Mouse (Mus musculus) embryonic fibroblast, embryonic 13.5 days (primary cell): ENCODE measurements at regions not wholly inside any gene's neighbourhood (a gene's known extent, or its start where the extent isn't known, plus 50 kb on each side); places are given as distances from the start of the nearest gene placed in this dataset.
A peak's percentile ranks its signal among the peaks of the same experiment; 100 is the strongest.

ENCODE experiments used
- H3K27ac ChIP-seq: 2 replicates; pipeline ENCODE4 v1.5.1; 2012; ENCODE audit warnings: low read length, control low read depth, inconsistent platforms; ENCODE audit not compliant: insufficient read depth
- H3K4me1 ChIP-seq: 2 replicates; pipeline ENCODE4 v1.6.1; 2011; ENCODE audit warnings: low read length; ENCODE audit not compliant: control insufficient read depth, insufficient read depth
- H3K4me3 ChIP-seq: 2 replicates; pipeline ENCODE4 v1.5.1; 2011; ENCODE audit warnings: mild to moderate bottlenecking, control low read depth, low read length; ENCODE audit not compliant: insufficient read depth
- CTCF ChIP-seq: IDR thresholded peaks from 2 replicates; pipeline ENCODE4 v1.5.1; 2011; ENCODE audit warnings: mild to moderate bottlenecking, control low read depth, low read length, moderate library complexity, borderline replicate concordance; ENCODE audit not compliant: insufficient read depth
- POLR2A ChIP-seq: IDR thresholded peaks from 2 replicates; pipeline ENCODE4 v1.6.1; 2011; ENCODE audit warnings: low read depth, mild to moderate bottlenecking, control low read depth, low read length, moderate library complexity

- no peak overlapping the region for H3K27ac ChIP-seq
- no peak for TF ChIP-seq CTCF
- no peaks in the 10 kb centered on the region for H3K4me1 ChIP-seq
- no peak overlapping the region for H3K4me3 ChIP-seq
Observed at GRCm38 (mm10) chr6:140187106-140187505, 145.8 kb upstream of the Plcz1 start.

DNA sequence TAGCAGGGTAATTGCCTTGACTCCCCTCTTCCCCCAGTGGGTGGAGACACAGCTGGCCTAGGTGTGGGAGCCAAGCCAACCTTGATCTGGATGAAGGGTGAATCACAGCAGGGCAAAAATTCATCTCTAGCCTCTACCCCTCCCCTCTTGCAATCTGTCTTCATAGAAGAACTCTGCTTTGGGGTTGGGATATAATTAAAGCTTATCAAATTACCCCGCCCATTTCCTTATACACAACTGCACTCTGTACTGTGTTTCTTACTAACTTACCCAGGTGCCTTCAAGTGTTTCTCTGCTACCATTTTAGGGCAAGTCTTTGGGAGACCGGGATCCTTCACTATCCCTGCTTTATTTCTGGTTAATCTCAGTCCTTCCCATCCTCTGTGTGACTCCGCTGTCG, 138.7 kb upstream of the Plcz1 start:
- Histone ChIP-seq H3K27ac (no peak overlapping the region), H3K4me3 (no peak overlapping the region), H3K4me1 (no peaks in the 10 kb centered on the region)
- TF ChIP-seq CTCF (no peak), POLR2A (no peak)

DNA sequence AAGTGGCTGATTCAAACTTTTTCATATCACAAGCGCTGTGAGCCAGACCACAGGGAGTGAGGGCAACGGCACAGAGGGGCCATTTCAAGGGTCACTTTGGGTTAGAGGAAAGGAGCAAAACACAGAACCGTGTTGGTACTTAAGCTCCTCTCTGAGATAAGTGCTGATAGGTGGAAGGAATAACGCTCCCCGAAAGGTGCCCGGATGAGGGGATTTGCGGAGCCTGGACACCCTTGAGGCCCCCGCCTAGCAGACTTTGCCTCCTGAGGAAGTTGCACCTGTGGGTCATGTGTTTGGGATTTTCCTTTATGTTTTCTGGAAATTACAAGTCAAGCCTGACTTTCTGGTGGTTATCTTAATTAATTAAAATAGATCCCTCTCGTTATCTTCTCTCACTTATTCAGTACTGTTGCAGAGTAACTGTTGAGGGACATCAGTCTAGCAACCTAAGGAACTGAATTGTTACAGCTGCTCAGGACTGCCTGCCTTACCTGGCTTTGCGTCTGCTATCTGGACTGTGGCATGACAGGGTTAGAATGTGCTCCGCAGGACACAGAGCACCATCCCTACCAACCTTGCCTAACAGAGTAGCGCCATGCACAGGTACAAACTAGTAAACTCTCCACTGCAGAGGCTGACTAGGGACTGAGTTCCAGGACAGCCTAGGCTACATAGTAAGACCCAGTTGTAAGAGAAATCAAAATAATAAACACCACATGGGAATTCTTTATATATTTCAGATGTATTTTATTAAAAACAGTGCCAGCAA, 137.4 kb upstream of the Plcz1 start:
- H3K4me1 ChIP-seq: no peaks in the 10 kb centered on the region
- no peak overlapping the region for H3K4me3 ChIP-seq
- H3K27ac ChIP-seq: no peak overlapping the region
- TF ChIP-seq POLR2A (no peak), CTCF (no peak)

DNA sequence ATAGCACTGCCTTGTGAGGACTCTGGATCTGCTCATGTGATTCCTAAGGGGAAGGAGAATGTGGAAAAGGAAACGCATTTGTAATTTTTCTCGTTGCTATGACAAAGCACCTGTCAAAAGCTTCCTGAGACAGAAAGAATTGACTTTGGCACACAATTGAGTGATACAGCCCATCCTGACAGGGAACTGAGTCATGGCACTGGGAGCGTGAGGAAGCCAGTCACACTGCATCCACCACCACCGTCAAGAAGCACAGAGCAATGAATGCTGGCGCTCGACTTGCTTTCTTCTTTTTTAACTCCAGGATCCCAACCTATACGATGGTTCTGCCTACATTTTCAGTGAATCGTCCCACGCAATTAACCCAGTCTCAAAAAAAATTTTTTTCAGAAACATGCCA, 131.5 kb upstream of the Plcz1 start:
- no peak for TF ChIP-seq CTCF
- TF ChIP-seq POLR2A: no peak
- Histone ChIP-seq H3K4me1 (no peaks in the 10 kb centered on the region), H3K4me3 (no peak overlapping the region), H3K27ac (no peak overlapping the region)

DNA sequence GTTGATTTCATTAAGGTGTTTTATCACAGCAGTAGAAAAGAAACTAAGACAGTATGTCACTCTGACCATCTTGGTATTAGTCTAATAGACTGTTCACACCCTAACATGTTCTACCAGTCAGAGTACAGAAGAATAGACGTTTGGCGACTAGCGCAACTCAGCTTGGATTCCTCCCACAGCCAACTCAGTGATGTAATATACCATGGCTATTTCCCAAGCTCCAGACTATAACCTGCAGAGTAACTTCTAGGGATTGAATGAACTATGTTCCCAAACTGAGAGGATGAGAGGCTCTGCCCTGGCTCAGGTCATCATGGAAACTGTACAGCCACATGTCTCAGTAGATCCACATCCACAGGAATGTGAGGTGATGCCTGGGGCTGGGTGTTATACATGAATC, 128.6 kb upstream of the Plcz1 start:
- Histone ChIP-seq H3K27ac (no peak overlapping the region), H3K4me1 (no peaks in the 10 kb centered on the region), H3K4me3 (no peak overlapping the region)
- TF ChIP-seq POLR2A: no peak

DNA sequence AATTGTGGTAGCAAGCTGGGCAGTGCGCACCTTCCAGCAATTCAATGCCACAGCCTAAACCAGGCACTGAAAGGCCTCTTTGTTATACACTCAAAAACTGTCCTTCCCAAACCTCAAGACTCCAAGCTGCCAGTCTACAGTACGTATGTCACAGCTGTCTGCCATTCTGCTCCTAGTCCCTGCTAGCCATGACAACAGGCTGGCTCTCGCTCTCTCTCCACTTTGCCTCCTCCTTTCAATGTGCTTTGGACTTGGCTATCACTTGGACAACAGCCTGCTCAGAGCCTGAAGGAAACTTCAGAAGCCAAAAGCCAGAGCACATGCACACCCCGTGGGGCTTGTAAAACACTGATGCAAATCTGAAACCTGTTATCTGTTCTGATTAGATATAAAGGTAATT, 125.9 kb upstream of the Plcz1 start:
- Histone ChIP-seq H3K4me3 (no peak overlapping the region), H3K4me1 (no peaks in the 10 kb centered on the region), H3K27ac (no peak overlapping the region)
- TF ChIP-seq POLR2A: no peak
- TF ChIP-seq CTCF: no peak

DNA sequence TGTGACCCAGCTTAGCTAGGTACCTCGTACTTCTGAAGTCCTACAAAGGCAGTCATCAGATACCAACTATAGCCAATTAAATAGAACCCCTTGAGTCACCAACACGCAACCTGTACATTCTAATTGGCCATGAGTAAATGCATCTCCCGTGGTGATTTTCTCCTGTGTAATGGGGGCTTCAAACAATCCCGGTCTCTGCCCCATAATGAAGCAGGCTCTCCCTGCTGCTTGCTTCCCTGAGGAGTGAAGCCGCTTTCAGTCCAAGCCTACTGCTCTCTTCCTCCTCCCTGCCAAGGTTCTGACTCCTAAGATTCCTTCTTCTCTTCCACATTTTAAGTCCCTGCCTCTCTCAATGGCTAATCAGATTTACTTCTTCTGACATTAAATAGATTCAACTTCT, 121.5 kb upstream of the Plcz1 start:
- TF ChIP-seq CTCF (no peak), POLR2A (no peak)

GRCm38 (mm10) chr6:140161482-140161881, 120.2 kb upstream of the Plcz1 start:
- Histone ChIP-seq H3K4me3 (no peak overlapping the region), H3K27ac (peak overlapping the region; percentile 15; the same call in 1 of the 2 replicates), H3K4me1 (no peaks in the 10 kb centered on the region)
- no peak for TF ChIP-seq CTCF
- no peak for TF ChIP-seq POLR2A

More for the DNA sequence above, 121.5 kb upstream of the Plcz1 start:
- no peak overlapping the region for H3K27ac ChIP-seq
- H3K4me3 ChIP-seq: no peak overlapping the region
- H3K4me1 ChIP-seq: no peaks in the 10 kb centered on the region

DNA sequence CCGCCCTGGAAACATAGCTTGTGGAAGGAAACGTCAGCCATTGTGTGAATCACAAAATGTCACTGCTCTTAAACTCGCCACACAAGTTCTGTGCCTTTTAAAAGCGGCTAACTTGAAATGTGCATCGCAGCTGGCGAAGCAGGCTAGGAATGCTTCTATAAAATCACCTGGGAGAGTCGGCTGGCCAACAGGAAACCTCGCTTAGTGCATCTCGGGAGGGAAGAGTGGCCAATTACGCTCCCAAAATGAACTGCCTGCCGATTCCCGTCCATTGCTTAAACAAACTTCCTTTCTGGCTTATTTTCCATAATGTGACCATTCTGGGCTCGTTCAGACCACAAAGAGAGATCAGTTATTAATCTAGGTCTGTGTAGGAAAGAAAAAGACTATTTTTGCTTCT, 119.7 kb upstream of the Plcz1 start:
- no peaks in the 10 kb centered on the region for H3K4me1 ChIP-seq
- no peak overlapping the region; the same call in 1 of the 2 replicates for H3K27ac ChIP-seq
- H3K4me3 ChIP-seq: no peak overlapping the region
- TF ChIP-seq CTCF: no peak
- TF ChIP-seq POLR2A: no peak

GRCm38 (mm10) chr6:140158986-140159385, 117.7 kb upstream of the Plcz1 start:
- Histone ChIP-seq H3K4me1 (no peaks in the 10 kb centered on the region), H3K4me3 (no peak overlapping the region), H3K27ac (no peak overlapping the region)
- TF ChIP-seq POLR2A: no peak

DNA sequence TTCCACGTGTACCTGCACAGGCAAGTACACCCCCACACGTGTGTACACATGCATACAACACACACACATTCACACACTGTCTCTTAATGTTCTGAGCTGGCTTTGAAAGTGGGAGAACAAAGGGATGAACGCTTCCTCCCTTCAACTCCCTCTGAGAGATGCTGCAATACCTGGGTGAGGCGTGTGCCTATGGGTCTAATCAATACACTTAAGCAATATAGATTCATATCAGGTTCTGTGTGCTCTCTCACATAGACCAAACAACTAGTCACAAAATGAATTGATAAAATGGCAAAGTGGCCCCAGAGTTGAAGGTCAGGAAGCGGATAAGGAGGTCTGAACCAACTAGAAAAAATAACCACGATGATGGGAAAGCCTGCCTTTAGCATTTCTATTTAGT, 116.1 kb upstream of the Plcz1 start:
- no peak overlapping the region for H3K27ac ChIP-seq
- H3K4me3 ChIP-seq: no peak overlapping the region
- H3K4me1 ChIP-seq: peaks cover 2% of the 10 kb centered on the region
- no peak for TF ChIP-seq POLR2A
- no peak for TF ChIP-seq CTCF
